Mouse (Mus musculus) neural tube, embryonic 10.5 days (tissue): Measurements from ENCODE around the gene Map3k3.
A peak's percentile ranks its signal among the peaks of the same experiment; 100 is the strongest.

ENCODE experiments used
- DNase-seq: peaks from one replicate; pipeline ENCODE4 v3.0.0-alpha.2; 2017; ENCODE audit warnings: low spot score; ENCODE audit errors: extremely low spot score

The Map3k3 gene

GRCm38 (mm10) chr11:106158081-106158929, 73.9 kb downstream of the Map3k3 start:
- DNase-seq, result no peak

DNA sequence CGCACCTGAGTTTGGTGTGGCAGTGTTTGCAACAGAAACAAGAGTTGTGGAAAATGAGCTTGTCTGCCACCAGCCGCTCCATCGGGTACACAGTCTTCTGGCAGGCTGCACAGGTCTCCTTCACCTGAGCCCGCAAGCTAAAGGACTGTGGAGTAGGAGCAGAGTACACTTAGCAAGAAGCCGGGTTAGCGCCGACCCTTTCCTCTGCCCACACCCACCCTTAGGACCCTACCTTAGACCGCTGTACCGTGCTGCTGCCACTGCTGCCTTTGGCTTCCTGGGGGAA, 74.5 kb downstream of the Map3k3 start:
- no peak for DNase-seq

GRCm38 (mm10) chr11:106159216-106159920, 75.0 kb downstream of the Map3k3 start:
- DNase-seq, result peak; percentile 73

- peak; percentile 86 for DNase-seq
These were observed 75.8 kb downstream of the Map3k3 start for GRCm38 (mm10) chr11:106159921-106160840.

GRCm38 (mm10) chr11:106160841-106161721, 76.7 kb downstream of the Map3k3 start, which contains the start of the genes Gm10840 and Limd2:
Gm10840 (plus strand) TSS chr11:106160850.
Limd2 (minus strand) TSS chr11:106160860.
- peak; percentile 78 for DNase-seq

- no peak for DNase-seq
These were observed 77.8 kb downstream of the Map3k3 start for GRCm38 (mm10) chr11:106162237-106162636.

GRCm38 (mm10) chr11:106163546-106163945, 79.1 kb downstream of the Map3k3 start:
- no peak for DNase-seq

DNA sequence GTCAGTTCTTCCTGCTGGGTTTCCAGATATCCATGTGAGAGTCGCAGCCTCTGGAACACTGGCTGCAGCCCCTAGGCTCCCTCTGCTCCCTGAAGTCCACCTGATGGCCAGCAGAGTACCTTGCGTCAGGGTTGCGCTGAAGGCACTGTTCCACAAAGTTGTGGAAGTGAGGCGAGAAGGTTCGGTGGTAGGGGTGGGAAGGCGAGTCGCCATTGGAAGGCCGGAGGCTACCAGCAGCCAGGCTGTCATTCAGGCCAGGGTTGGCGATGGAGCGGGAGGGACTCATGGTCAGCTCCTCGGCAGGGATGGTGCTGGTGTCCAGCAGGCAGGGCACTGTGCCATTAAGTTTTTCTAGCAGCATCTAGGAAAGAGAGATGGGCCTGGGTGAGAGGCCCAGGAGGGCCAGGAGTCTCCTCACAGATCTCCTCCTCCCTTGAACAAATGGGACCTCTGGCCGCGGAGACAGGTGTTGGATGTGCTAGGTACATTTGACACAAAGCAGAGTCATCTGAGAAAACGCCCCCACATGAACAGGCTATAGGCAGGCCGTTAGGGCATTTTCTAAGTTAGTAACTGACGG, 80.3 kb downstream of the Map3k3 start:
- DNase-seq, result no peak

GRCm38 (mm10) chr11:106167435-106167834, 83.0 kb downstream of the Map3k3 start:
- DNase-seq, result no peak

DNA sequence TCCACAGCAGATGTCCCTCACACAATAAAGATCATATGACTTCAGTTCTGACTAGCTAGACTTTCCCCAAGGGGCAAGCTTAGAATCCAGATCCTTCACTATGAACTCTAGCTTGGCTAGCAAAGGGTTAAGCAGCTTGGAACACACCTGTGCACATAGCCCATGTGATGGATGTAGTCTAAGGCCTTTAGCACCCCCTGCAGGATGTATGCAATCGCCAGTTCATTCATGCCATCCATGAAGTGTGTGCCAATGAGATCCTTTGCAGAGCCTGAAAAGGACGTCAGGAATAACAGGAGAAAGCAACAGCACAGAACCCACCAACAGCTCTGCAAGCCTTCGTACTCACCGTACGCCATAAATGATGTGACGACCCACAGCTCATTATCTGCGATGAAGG, 86.4 kb downstream of the Map3k3 start:
- DNase-seq, result no peak

DNA sequence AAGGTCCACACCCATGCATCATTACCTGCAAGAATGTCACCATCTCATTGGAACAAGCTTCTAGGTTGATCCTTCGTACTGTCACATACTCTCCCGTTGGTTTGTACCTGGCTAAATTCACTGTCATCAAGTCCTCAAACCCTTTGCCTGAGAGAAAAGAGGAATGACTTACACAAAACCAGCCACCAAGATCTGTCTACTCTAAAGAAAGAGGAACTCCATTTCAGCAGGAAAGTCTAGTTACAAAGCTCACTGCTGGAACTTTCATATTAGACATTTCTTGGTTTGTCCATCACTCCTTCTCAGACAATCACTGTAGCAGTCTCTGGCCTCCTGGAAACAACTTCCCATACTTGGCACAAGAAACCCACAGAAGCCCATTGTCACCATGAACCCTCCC, 88.8 kb downstream of the Map3k3 start:
- no peak for DNase-seq

DNA sequence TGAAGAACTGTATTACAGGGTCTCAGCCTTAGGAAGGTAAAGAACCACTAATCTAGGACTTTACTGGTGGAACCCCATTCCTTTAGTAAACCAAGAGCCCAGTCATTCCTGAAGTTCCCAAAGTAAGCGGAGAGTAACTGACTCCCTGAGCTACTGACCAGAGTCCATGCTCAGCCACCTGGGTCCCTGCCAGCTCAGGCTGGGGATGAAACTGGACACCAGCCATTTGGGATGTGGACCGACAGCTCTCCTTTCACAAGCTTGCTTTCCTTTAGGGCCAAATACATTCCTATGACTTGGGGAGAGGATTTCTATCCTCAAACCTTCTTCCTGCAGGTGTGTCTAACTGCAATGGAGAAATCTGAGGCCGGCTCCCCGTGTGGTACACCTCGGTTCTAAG, 90.0 kb downstream of the Map3k3 start:
- no peak for DNase-seq

- DNase-seq, result no peak
These were observed 90.7 kb downstream of the Map3k3 start for GRCm38 (mm10) chr11:106175081-106175480.

DNA sequence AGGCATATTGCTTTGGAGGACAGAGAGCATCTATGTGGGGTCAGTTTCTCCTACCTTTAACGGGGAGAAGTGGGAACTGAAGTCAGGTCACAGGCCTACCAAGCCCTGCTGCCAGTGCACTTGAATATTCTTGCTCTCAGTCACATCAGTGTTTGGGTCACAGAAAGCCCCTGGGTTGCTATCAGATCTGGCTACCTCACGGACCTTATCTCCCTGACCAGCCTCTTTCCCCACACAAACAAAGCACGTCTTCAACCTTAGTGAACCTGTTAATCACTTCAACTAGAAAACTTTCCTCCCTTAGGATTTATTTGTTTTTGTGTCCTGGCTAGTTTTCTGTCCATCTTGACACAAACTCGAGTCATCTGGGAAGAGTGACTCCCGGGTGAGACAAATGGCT, 92.0 kb downstream of the Map3k3 start:
- no peak for DNase-seq

- no peak for DNase-seq
These were observed 93.8 kb downstream of the Map3k3 start for GRCm38 (mm10) chr11:106178036-106178782.

DNA sequence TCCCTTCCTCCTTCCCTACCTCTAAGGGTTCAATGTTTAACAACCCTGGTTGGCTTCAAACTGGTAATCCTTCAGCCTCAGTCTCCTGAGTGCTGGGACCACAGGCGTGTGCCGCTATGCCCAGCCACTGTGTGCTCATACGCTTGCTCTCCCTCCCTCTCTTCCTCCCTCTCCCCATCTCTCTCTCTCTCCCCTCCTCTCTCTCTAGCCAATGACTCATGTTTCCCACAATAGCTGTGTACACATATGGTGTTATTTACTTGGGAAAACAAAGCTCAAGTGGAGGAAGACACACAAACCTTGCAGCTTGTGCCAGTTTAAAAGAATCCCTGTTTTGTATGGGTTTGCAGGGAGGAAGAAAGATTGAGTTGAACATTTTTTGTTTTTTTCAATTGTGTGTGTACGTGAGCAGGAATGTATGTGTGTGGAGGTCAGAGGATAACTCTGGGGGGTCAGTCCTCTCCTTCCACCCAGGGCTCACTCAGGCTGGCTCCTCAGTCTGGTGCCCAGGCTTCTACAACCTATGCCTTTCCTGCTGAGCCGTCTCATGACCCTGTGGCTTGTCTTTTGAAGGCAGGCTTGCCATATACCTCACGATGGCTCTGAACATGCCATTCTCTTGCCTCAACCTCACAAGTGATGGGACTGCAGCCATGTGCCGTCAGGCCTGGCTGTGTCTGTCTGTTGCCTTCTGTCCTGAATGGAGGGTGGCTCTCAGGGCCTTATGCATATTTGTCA, 95.5 kb downstream of the Map3k3 start:
- DNase-seq, result no peak

DNA sequence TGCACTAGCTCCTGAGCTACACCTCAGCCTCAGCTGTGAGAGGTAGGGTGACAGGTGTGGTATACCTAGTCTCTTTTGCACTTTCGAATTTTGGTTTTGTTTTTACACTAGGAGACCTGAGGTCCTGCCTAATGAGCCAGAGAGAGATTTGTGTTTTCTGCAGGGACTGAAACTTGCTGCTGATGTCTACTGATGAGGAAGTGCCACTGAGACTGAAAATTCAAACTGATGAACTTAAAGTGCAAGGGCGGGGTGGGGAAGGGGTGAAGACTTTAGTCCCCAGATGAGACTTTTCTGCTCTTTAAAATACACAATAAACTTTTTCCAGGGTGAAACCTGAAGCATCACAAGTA, 96.0 kb downstream of the Map3k3 start:
- DNase-seq, result no peak

DNA sequence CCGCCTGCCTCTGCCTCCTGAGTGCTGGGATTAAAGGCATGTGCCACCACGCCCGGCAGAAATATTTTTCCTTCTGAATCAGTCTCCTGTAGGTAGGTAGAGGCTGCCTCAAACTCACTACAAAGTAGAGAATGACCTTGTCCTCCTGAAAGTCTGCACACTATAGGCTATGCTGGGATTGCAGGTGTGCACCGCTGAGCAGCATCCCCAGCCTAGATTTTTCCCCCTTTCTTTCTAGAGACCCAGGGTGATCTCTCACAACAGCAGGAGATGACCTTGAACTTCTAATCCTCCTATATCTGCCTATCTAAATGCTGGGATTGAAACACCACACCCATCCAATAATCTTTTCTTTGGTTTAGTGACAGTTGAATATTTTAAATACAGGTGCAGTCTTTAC, 102.9 kb downstream of the Map3k3 start:
- DNase-seq, result no peak

DNA sequence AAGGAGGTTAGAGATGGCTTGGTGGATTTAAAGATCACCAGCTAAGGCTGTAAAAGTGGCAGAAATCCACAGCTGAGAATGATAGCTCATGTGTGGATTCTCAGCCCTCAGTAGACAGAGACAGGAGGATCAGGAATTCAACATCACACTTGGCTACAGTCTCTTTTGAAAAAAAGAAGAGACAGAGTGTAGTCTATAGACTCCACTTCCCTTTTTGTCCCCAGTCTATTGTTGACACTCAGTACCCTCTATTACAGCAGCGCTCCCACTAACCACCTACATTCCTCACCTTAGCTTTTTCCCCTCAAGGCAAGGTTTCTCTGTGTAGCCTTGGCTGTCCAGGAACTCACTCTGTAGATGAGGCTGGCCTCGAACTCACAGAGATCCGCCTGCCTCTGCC, 107.3 kb downstream of the Map3k3 start:
- no peak for DNase-seq
